Mouse (Mus musculus) activated CD4-positive, CD25-positive, alpha-beta regulatory T cell, adult 4 months (primary cell): ENCODE results near the gene Cd68. TPM values are rescaled to one million over a fixed set of nuclear protein-coding genes. Genes with fewer than 3 reads are reported as not detected.
"Not testable (repeated sequence)": the region's sequence is repeated elsewhere in the genome, so short reads cannot be mapped to it uniquely, and the experiment has no call there.

Experiments used
- ATAC-seq: one replicate; pipeline ENCODE4 v1.8.0; 2017
- polyA plus RNA-seq, 2 experiments: library from polyadenylated mRNA; unstranded; fragments of 100-300 nt; shearing (Covaris generic); gene quantifications; one replicate each; pipeline ENCODE4 v1.2.1; 2017

The Cd68 gene
- polyA plus RNA-seq, 2 experiments from 2014 or later: 3.3 to 5.3 TPM

- no peak for ATAC-seq
These were observed 444 bp downstream of the Cd68 start for GRCm38 (mm10) chr11:69665457-69665960.

- no peak for ATAC-seq
These were observed 1.1 kb downstream of the Cd68 start for GRCm38 (mm10) chr11:69664841-69665240.

- no peak for ATAC-seq
These were observed 2.2 kb downstream of the Cd68 start for GRCm38 (mm10) chr11:69663795-69664194.

- no peak for ATAC-seq
These were observed 2.8 kb downstream of the Cd68 start for GRCm38 (mm10) chr11:69662967-69663671.

GRCm38 (mm10) chr11:69662213-69662966 lies 3.6 kb downstream of the Cd68 start, which contains the start of gene Mpdu1:
Gene Mpdu1, minus strand, starts transcription at chr11:69662642.
- peak; percentile 88 for ATAC-seq

DNA sequence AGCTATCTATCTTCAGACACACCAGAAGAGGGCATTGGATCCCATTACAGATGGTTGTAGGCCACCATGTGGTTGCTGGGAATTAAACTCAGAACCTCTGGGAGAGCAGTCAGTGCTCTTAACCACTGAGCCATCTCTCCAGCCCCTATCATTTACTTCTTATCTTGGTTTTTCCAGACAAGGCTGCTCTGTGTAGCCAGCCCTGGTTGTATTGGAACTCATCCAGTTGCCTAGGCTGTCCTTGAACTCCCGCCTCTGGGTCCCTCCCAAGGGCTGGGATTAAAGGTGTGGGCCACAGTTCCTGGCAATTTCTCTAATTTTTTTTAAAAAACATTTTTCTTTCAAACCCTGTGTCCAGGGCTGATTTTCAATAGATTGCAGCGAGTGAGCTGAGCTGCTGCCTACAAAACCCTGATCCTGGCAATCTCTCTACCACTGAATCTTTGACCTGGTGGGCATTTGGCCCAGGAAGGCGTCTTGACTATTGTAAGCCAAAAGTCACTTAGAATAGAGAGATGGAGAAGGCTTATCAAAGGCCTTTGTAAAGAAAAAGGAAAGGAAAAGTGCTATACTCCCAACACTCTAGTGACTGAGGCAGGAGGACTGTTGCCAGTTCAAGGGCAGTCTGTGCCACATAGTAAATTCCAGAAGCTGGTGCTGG lies 4.6 kb downstream of the Cd68 start:
- no peak for ATAC-seq

GRCm38 (mm10) chr11:69657462-69657881 lies 8.5 kb downstream of the Cd68 start:
- no peak for ATAC-seq

GRCm38 (mm10) chr11:69656617-69657461 lies 9.1 kb downstream of the Cd68 start:
- no peak for ATAC-seq

DNA sequence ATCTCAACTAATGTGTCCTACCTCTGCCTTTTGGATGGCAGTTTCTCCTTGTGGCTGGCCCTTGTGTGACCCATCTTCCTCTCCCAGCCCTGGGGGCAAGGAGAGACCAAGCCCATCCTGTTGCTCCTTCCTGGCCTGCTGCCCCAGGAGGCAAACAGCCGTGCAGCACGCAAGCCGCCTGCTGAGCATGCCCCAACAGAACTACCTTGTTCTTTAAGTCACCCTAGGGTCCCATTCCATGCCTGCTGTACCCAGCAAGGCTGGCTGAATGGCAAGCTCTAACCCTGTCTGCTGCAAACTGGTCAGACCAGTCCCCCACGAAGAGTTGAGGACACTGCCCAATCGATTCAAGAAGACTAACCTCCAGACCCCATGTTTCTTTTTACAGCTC lies 9.9 kb downstream of the Cd68 start:
- ATAC-seq: no peak

DNA sequence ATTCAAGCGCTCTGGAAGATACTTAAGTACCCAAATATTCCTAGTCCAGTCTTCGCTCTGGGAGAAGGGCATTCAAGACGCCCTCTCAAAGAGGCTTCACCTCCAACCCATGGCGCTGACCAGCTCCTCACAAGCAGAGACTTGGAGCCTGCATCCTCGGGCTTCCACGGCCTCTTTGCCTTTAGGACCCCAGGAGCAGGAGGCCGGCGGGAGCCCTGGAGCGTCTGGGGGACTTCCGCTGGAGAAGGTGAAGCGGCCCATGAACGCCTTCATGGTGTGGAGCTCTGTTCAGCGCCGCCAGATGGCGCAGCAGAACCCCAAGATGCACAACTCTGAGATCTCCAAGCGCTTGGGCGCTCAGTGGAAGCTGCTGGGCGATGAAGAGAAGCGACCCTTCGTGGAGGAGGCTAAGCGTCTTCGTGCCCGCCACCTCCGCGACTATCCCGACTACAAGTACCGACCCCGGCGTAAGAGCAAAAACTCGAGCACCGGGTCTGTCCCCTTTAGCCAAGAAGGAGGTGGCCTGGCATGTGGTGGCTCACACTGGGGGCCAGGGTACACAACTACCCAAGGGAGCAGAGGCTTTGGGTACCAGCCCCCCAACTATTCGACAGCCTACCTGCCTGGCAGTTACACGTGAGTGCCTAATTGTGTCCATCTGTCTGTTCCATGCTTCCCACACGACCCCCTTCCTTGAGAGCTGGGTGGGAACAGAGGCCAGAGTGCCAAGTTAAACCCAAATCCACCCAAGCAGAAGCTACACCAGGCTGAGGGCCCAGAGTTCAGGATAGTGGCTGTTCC lies 10.5 kb downstream of the Cd68 start, which contains the start of gene Sox15:
Sox15 (plus strand) TSS at position 51 of the 801 bp plus-strand sequence.
- no peak for ATAC-seq

GRCm38 (mm10) chr11:69654760-69655159 lies 11.2 kb downstream of the Cd68 start:
- ATAC-seq: no peak

GRCm38 (mm10) chr11:69653399-69653798 lies 12.6 kb downstream of the Cd68 start:
- ATAC-seq: no peak

GRCm38 (mm10) chr11:69645860-69646259 lies 20.1 kb downstream of the Cd68 start:
- ATAC-seq: no peak

DNA sequence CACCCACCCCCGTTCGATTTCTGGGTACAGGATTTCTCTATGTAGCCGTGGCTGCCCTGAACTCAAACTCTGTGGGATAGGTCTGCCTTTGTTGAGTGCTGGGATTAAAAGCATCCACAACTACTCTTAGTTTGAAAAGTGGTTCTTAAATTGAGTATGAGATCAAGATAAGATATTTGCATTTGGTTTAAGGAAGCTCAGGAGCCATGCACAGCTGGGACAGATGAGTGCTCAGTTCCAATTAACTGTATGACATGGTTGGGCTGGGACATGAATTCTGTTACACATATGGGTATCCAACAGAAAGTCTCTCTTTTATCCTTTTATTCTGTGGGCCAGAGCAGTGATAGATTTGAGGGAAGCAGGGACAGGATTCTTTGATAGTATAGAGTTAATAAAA lies 30.5 kb downstream of the Cd68 start:
- ATAC-seq: no peak

- peak; percentile 28 for ATAC-seq
These were observed 32.7 kb downstream of the Cd68 start for GRCm38 (mm10) chr11:69633128-69633866.

DNA sequence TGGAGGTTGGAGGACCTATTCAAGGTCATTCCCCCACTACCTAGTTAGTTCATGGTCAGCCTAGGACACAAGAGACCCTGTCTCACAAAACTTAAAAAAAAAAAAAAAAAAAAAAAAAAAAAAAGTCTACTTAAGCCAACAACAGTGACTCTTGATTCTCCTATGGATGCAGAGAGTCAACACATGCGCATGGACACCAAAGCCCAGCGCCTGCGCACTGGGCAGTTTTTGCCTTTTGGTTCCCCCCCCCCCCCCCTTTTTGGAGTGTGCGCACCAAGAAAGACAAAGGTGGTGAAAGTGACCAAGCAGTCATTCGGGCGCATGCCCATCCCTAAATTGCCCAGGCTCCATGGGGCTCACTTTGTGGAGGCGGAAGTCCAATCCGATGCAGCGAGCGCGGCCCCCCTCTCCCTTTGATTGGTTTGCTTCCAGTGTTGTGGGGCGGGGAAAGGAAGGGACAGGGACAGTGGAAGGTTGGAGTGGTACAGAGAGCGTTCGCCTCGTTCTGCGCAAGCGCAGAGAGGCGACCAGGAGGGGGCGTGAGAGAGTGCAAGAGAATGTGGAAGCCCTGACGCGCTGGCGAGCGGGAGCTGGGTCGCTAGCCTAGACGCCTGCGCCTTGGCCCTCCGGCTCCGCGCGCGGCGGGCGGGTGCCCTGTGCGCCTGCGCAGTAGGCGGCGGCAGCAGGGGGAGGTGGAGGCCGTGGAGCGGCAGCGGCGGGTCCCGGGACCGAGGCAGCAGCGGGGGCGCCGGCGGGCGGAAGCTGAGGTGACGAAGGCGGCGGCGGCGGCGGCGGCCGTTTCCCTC lies 33.5 kb downstream of the Cd68 start, which contains the start of gene Fxr2:
Fxr2 (plus strand) TSS at position 707 of the 806 bp plus-strand sequence.
- ATAC-seq: peak; percentile 82

DNA sequence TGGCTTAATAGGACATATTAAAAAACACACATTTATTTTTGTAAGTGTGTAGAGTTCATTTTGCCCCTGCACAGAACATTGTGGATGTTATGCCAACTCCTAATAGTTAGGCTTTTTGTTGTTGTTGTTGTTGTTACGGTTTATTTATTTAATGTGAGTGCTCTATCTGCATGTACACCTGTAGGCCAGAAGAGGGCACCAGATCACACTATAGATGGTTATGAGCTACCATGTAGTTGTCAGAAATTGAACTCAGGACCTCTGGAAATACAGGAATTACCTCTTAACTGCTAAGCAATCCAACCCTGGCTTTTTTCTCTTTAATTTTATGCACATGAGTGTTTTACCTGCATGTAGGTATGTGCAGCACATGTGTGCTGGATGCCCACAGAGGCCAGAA lies 36.2 kb downstream of the Cd68 start:
- no peak for ATAC-seq

DNA sequence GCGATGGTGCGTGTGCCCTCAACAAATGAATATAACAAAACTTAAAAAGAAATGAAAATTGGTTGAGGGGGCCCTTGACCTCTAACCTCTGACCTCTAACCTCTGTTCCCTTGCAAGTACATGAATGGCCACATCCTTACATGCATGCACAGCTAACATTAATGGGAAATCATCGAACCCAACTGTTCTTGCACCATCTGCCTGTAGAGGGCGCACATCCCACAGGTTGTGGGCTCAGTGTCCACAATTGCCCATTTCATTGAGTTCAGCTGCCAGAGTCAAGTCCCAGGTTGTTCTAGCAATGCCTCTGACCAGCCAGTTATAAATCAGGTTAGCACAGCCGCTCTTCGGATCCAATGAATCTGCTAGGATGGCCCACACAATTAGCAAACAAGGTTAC lies 37.7 kb downstream of the Cd68 start:
- ATAC-seq: no peak

- ATAC-seq: not testable (repeated sequence)
These were observed 41.6 kb downstream of the Cd68 start for GRCm38 (mm10) chr11:69624339-69624738.

GRCm38 (mm10) chr11:69623006-69623405 lies 42.9 kb downstream of the Cd68 start:
- no peak for ATAC-seq
